Mouse (Mus musculus) A20 (cell line): ENCODE measurements around the gene Rtn4ip1.

ENCODE experiments used
- DNase-seq: peaks from one replicate; pipeline ENCODE4 v3.0.0-alpha.2; 2011; ENCODE audit warnings: low read depth, low spot score

The Rtn4ip1 gene

DNA sequence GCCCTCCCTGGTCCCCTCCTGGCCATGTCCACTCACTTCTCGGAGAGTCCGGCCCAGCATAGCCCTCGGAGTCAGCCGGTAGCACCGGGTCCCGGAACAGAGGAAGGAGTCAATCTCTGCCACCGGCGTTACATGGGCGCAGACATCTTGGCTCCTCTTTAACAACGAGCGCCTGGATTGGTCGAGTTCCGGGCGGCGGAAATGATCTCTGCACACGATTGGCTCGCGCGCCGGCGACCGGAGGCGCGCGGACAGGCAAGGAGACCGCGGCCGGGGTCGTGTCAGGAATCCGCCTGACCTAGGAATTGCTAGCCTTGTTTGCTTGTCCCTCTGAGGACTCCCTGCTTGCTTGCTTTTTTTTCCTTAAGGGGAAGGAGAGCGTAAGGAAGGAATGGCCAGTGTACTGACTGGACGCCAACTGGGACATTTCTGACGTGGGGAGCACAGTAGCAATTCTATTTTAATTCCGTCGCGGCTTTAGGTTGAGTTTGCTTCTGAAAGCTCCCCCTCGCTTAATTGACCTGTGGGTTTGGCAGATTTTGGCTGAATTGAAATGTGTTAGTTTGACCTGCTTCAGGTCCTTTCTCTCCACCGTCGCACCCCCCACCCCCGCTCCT lies at the start of gene Rtn4ip1, which contains the start of gene Qrsl1:
Rtn4ip1 (plus strand) TSS at position 230 of the 617 bp plus-strand sequence.
Qrsl1 (minus strand) TSS at position 168 of the 617 bp plus-strand sequence.
- DNase-seq = peak; percentile 95

DNA sequence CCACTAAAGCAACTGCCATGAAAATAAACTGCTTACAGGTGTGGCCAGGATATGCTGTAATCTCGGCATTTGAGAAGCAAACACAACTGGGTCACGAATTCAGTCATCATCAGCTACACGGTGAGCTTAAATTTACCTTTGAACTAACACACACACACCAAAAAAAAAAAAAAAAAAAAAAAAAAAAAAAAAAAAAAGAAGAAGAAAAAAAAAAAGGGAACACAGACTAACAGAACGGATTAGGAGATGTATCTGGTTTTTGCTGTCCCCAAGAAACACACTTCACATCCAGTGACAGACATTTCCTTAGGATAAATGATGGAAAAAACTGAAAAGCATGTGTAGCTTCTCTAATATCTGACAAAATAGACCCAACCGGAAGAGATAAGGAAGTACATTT lies 49.7 kb upstream of the Rtn4ip1 start:
- no peak for DNase-seq

DNA sequence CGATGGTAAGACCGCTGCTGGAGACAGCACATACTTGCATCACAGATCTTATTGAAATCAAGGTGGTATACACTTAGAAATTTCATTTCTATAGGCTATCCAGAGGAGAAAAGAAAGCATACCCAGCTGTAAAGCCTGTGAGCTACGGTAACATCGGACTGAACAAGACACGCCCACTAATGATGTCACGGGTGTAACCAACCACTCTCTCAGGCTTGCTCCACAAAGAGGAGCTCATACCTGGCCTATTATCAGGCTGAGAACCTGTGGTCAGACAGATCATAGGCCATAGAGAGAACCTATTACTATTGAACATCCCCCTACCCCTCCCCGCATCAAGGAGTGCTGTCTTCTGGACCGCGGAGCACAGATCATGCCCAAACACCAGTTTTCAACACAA lies 45.7 kb upstream of the Rtn4ip1 start:
- DNase-seq = no peak

DNA sequence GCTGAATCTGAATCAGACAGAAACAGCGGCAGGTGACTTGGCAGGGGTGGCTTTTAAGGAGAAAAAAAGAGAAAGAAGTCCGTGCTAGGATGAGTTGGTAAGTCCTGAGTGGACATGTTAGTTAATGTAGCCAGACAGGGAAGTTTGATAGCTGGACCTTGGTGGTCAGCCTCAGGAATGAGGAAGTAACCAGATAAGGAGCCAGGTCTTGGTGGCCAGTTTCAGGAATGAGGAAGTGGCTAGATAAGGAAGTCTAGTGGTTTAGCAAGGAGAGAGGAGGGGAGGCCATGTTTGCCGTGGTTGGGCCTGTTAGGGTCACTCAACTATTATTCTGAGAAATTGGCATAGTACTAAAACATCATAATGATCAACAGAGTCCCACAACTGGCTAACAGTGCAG lies 45.3 kb upstream of the Rtn4ip1 start:
- DNase-seq = no peak

DNA sequence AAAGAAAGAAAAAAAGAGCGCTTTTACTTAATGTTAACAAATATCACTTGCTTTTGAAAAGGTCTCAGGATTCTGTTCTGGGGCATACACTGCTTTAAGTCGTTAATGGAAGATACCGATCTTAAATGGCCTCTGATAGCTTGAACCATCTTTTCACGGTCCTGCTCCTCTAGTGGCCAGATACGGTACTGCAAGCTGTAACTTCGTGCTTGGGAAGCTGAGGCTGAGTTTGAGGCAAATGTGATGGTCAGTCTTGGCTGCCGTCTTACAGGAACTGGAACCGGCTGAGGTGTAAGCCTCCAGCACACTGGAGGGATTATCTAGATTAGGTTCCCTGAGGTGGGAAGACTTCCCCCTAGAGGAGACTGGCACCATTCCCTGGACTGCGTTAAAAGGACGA lies 30.9 kb upstream of the Rtn4ip1 start:
- DNase-seq = peak; percentile 70

DNA sequence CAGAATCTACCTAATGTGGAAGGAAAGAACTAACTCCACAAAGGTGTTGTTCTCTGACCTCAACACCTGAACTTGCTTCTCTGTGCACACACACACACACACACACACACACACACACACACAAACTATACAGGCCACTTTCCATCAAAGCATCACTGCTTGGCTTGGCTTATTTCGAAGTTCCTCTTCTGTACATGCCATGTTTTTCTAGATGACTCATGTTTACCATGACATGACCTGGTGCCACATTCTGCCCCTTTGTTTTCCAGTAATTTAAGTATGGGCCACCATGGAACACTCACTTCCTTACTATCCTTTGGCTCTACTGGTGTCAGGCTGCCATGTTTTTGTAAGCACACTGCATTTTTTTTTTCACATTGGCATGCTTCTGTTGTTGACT lies 30.1 kb upstream of the Rtn4ip1 start:
- DNase-seq = peak; percentile 25

DNA sequence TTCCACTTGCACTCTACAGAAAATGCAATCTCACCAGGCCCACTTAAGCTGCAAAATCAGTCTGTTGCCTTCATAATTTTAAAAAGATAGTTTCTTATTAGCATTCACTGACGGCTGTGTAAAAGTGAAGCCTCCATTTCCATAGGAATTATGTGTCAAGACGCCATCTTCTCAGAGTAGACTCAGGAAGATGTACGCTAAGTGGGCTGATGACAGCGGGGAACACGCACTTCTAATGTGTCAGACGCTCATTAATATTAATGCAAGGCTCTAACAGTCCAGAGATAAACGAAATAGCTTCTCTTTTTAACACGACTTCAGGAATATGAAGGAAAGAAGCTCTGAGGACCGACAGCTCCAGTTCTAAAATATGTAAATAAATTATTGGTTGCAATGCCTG lies 13.9 kb upstream of the Rtn4ip1 start:
- DNase-seq = no peak

DNA sequence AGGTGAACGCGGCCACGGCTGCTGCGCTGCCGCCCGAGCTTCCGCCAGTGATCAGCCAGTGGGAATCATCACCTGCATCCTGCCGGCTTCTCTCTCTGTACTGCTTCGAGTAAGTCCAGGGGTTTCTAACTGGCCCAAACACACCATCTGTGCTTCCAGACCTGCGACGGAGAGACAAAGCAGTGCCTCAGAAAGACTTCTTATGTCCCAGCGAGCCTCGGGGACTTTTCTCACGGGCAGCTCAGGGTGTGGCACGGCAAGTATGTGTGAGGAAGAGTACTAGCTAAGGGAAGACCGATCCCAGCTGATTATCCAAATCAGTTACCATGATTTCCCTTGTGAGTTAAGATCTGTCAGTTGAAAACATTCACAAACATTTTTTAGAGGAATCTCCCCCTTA lies 12.6 kb upstream of the Rtn4ip1 start:
- DNase-seq = no peak

DNA sequence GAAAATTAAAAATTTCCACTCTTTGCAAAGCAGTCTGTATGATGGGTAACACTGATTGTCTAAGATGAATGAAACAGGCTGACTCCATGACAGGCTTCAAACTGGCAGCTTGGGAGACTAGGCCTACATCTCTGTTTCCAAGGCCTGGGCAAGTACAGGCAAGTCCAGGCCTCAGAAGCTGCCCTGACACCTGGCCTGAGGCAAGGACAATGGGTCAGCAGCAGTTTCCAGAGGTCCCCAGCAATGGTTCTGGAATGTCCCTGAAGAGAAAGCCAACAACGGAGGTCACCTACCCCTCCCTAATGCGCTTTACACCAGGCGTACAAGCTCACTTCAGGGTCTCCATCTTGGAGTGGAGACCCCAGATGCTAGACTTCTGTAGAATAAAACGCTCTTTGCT lies 8.6 kb upstream of the Rtn4ip1 start:
- DNase-seq = no peak

DNA sequence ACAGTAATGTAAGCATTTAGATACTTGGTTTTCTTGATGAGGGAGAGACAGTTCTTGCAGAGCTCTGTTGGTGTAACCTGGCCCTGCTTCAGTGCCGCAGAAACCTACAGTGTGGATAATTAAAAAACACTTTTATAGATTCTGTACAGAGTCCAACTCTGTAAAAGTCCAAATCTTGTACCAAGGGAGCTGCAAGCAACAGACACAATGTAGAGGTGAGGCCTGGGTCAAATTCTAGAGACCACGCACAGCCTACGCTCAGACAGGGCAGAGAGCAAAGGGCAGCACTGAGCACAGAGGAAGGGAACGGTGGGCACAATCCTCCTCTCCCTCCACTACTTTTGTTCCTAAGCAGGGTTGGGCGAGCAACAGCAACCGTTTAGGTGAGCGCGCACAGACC lies 5.5 kb upstream of the Rtn4ip1 start:
- DNase-seq = no peak

DNA sequence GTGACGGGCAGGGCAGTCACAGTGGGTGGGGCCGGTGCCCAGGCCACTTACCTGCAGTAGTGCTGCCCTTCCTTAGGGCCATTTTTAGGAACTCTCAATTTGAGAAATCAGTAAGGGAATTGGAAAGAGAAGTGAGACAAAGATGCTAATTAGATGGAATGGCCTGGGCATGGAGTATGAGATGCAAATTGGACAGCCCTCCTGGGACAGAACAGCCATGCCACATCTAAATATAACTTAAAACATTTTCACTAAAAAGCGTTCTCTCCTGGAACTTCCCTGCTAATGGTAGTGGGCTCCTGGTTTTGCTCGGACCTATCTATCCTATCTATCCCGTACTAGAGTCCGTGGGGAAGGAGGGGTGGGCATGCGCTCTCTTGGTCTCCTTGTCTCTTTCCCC lies 3.3 kb upstream of the Rtn4ip1 start:
- DNase-seq = no peak

DNA sequence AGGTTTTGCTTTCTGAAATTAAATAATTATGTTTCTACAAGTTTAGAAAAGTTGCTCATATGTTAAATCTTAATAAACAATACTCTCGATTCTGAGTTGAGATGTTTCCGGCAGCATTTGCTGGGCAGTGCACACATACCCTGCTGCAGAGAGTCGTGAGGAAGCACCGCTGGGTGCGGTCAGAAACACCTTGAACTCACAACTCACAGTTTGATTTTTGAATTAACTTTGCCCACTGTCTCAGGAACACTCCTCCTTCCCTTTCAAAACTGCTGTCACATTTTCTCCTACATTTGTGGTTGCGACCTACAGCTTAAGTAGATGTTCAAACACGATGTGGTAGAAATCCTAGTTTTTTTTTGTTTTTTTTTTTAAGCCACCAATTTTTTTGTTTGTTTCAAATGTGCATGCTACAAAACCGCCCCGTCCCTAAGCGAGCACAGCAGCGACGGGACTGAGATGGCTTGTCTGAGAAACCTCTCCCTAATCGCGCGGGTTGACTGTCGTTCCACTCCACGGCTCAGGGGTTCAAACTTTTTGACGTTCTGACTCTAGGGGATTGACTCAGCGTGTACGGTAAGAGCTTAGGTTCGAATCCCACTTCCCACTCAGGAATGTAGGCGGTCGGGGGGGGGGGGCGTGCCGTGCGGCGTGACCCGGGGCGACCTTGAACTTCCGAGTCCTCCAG lies 580 bp upstream of the Rtn4ip1 start:
- peak; percentile 75 for DNase-seq

DNA sequence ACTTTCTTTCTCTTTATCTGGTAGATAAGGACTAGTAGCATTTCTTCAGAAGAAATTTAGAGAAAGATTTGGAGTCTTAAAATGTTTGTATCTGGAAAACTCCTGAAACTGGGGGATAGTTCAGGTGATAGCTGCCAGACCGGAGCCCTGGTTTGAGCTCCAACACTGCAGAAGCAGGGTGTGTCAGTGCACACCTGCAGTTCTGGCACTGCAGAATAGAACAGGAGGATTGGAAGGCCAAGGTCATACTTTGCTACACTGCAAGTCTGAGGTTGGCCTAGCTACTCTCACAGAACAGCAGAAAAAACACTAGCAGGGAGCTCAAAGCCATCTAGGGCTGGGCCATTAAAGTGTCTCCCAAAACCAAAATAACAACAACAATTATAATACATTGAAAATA lies 3.0 kb downstream of the Rtn4ip1 start:
- no peak for DNase-seq

DNA sequence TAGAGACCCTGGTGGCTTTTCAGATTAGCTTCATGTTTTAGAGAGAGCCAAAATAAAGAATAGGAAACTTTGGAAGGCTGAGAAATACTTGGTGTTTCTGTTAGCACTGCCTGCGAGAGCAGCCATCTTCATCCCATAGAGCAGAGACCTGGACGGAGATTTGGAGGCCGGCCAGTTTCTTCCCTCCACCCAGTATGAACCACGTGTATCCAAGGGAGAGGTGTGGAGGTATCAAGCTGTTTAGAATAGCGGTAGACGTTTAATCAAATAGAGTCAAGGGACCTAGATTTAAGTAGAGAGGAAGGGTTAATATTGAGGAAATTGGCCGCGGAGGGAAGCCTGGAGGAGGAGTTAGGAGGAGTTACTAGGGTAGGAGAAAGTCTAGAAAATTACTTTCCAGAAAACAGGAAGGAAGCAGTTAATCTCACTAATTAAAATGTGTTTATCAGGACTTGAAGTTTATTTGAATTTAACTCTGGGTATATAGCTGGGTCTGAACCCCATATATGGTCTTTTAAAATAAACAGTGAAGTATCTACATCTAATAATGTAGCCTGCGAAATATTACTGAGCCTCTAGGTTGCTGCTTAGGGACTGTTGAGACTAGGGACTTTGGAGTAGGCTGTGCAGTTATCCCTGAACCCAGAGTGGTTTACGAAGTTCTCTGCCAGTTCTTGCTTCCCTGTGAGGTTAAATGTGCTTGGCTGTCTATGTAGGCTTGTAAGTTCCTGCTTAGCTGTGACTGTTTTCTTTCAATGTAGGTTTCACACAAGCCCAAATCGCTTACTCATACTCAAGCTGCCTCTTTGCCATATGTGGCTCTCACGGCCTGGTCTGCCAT lies 8.6 kb downstream of the Rtn4ip1 start:
- DNase-seq = no peak

DNA sequence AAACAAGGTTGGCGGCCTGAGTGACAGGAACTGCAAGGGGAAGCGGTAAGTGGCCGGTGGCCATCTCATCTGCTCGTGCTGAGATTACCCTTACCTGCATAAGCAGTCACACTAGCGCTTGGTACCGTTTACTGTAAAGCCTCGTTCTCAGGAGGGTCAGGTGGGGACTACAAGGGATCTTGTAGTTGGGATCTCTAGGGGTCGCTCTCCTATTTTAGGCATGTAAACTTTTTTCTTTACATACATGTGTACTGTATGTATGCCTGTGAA lies 9.2 kb downstream of the Rtn4ip1 start:
- DNase-seq = no peak

DNA sequence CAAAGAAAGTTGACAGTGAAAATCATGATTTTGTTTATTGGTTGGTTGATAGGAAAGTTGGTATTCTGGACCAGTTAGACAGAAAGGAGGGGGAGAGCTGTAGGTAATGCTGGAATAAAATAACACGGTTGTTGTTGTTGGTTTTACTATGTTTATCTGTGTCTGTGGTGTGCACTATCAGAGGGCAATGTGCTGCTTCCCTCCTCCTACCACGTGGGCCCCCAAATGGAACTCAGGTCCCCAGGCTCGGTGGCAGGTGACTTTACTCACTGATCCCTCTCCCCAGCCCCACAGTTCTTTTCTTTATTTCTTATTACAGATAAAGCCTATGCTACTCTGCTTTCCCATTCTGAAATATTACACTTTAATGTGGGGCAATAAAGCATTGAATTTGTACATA lies 10.6 kb downstream of the Rtn4ip1 start:
- no peak for DNase-seq

DNA sequence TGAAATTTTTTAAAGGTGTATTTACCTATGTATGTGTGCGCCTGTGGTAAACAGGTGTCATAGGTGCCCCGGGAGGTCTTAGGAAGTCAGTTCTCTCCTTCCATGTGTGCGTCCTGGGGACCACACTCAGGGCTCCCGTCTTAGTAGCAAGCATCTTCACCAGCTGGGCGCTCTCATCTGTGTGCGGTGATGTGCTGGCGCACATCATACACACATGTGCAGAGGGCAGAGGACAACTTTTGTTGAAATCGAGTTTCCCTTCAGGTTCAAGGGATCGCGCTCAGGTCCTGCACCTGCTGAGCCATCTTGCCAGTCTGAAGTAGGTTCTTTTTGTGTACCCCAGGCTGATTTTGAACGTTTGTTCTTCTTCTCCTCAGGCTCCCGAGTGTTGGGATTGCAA lies 14.6 kb downstream of the Rtn4ip1 start:
- no peak for DNase-seq

DNA sequence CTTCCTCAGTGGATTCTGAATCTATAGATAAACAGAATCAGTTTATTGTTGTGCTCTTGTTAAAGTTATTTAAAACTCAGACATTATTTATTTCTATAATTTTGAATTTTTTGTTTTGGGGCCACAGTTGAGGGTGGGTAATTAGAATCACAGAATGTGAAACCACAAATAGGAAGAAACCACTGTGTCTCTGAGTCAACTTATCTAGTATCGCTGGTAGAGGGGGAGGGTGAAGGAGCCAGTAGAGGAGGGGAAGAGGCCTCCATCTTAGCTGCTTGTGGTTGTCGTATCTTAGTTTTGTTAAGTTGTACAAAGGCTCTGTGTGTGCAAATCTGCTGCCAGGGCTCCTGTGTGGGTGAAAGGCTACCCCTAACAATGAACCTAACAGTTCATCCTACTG lies 15.1 kb downstream of the Rtn4ip1 start:
- peak; percentile 29 for DNase-seq

DNA sequence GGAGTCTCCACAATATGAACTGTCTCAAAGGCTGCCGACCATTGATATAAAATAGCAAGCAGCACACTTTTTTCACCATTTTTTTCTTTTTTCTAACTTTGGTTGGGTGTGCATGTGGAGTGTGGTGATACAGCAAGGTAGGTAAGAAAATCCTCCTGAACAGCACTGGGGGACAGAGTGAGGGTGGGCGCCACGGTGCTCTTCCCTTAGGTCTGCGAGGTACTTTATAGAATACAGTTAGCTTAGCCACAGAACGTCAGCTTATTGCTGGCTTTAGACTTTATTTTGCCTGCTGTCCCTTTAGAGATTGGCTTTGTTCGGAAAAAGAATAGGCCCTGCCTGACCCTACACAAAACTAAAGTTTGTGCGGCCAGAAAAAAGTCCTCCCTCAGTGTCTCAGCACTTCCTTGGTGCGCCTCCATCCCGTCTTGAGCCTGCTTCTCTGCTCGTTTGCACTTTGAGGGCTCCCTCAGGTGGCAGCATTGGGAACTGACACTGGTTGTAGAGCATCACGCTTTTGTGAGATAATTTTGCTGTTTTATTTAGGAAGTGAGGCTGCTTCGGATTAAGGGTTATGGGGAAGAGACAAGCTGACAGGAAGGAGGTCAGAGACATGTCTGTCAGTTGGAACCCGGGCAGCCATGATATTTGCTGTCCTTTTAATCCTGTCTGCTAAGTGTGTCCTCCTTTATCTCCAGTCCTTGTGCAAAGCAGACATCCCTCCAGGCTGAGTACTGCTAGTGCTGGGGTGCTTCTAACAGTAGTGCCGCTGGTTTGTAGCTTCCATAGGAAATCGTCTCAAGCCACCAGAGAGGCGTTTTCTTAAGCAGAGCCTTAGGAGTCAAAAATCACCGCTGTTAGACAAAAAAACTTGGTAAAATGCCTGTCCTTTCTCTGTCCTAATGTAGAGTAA lies 17.3 kb downstream of the Rtn4ip1 start:
- peak; percentile 86 for DNase-seq

DNA sequence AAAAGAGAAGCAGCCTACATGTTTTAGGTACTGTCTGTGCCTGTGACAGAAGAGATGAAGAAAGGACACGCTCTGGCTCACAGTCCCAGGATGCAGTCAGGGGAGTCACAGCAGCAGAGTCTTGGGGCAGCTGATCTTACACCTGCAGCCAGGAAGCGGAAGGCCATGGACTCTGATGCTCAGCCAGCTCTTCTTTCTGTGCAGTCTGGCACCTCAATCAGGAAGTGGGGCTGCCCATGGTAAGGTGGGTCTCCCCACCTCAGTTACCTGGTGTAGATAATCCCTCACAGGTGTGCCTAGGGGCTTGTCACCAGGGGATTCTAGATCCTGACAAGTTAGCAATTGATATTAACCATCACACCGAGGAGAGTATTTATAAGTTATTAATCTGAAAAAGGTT lies 21.5 kb downstream of the Rtn4ip1 start:
- no peak for DNase-seq

DNA sequence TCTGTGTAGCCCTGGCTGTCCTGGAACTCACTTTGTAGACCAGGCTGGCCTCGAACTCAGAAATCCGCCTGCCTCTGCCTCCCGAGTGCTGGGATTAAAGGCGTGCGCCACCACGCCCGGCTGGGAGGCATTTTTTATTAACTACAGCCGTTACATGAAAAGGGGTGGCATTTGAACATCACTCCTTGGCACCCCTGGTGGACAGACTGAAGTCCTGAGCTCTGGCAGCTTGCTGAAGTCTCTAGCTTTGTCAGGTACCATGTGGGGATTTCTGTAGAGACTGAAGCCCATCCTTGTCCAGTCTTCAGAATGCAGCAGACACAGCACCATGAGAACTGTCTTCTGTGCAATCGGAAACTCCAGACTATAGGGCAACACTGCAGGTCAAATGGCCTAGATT lies 24.2 kb downstream of the Rtn4ip1 start:
- DNase-seq = peak; percentile 22

DNA sequence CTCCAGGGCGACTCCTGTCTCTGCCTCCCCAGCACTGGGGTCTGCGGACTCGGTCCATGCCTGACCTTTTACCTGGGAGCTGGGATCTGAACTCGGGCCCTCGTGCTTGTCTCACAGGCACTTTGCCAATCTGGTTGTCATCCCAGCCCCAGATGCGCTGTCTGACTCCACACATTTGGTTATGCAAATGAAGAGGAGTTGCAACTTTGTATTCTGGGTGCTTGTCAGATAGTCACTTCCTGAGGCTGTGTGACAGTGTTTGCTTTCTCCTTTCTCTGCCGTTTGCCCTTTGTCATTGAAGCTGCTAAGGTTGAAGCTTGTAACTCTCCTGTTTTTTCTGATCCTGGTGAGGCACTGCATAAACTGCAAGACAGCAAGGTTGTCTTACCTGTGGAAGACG lies 26.1 kb downstream of the Rtn4ip1 start:
- peak; percentile 26 for DNase-seq
